10 mouse cellular contexts compared by ENCODE assay signal in the genomic region with DNA sequence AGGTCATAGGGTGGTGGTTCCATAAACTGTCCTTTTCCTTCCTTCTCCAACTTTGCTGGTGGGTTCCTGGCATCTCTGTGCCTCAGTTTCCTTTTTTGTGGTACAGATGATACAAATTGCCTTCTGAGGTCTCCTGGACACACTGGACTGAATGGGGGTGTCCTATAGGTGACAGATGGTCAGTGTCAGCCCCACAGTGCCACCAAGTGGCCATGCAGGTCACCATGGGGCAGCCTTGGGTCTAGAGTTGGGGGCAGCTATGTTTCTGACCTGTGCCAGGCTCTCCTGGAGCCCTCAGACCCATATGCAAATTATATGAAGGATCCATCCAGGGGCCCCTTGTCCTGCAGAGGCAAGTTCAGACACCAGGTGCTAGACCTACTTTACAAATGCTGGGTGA. TPM values are rescaled to one million over a fixed set of nuclear protein-coding genes. Genes with fewer than 3 reads are reported as not detected.
A peak's percentile ranks its signal among the peaks of the same experiment; 100 is the strongest.
DNase-seq lines count a peak whose midpoint lies in the region; ATAC-seq lines count a peak whose summit lies in the region.
"Had no signal": no experiment of that assay in that cellular context is flagged by ENCODE, and none has a peak within 500 bp of the region (broad histone marks: within the 10 kb centered on the region; RNA-seq: fewer than 3 reads in every experiment).

No protein-coding gene starts in this region.

- no peak overlapping the region for H3K27ac ChIP-seq in midbrain, embryonic 10.5 days (replicated peaks)
- H3K27ac ChIP-seq in midbrain, embryonic 14.5 days (replicated peaks; ENCODE audit: low read depth, low read length): no peak overlapping the region
- no peak overlapping the region for H3K27ac ChIP-seq in embryonic facial prominence, embryonic 12.5 days
- H3K27ac ChIP-seq: liver, embryonic 15.5 days had no signal

- DNase-seq in CD4-positive, CD25-positive, alpha-beta regulatory T cell, adult 2 months (ENCODE audit: low read depth, low spot score): peak; percentile 24
- DNase-seq in midbrain, embryonic 10.5 days (ENCODE audit: low spot score): peak; percentile 60
- no peak for DNase-seq in midbrain, embryonic 14.5 days
- DNase-seq in kidney, postnatal 36 days: peak; percentile 22 to 69
- DNase-seq in thymus, postnatal 25 days: peak; percentile 57
- no peak for DNase-seq in urinary bladder, postnatal 4 days (ENCODE audit: low spot score in 2 of 2)

- peaks cover 47% of the 10 kb centered on the region for H3K4me1 ChIP-seq in midbrain, embryonic 10.5 days
- H3K4me1 ChIP-seq in midbrain, embryonic 14.5 days (ENCODE audit: control insufficient read depth, insufficient read depth, low read length): peaks cover 32% of the 10 kb centered on the region
- peaks cover 44% of the 10 kb centered on the region for H3K4me1 ChIP-seq in embryonic facial prominence, embryonic 12.5 days
- H3K4me1 ChIP-seq: liver, embryonic 15.5 days had no signal

- no peak overlapping the region for H3K4me2 ChIP-seq in midbrain, embryonic 14.5 days (ENCODE audit: low read length)
- no peak overlapping the region for H3K4me2 ChIP-seq in embryonic facial prominence, embryonic 12.5 days (replicated peaks)
- H3K4me2 ChIP-seq: liver, embryonic 15.5 days had no signal

- ATAC-seq in CD4-positive, CD25-positive, alpha-beta regulatory T cell, adult 4 months: no peak
- no peak for ATAC-seq in midbrain, embryonic 14.5 days (ENCODE audit: low FRiP score, low TSS enrichment)
- peak; percentile 38; the same call in 1 of the 2 replicates for ATAC-seq in embryonic facial prominence, embryonic 12.5 days (ENCODE audit: insufficient number of reproducible peaks, insufficient read depth, low FRiP score, low TSS enrichment)

- no peaks in the 10 kb centered on the region for H3K9me3 ChIP-seq in midbrain, embryonic 10.5 days (replicated peaks)
- H3K9me3 ChIP-seq in midbrain, embryonic 14.5 days (ENCODE audit: control insufficient read depth, low read length): no peaks in the 10 kb centered on the region; the same call in 1 of the 2 replicates
- no peaks in the 10 kb centered on the region for H3K9me3 ChIP-seq in embryonic facial prominence, embryonic 12.5 days
- H3K9me3 ChIP-seq: liver, embryonic 15.5 days had no signal

- H3K9ac ChIP-seq in midbrain, embryonic 14.5 days (replicated peaks; ENCODE audit: low read length): no peak overlapping the region
- no peak overlapping the region for H3K9ac ChIP-seq in embryonic facial prominence, embryonic 12.5 days
- H3K9ac ChIP-seq: liver, embryonic 15.5 days had no signal

- H3K36me3 ChIP-seq in midbrain, embryonic 10.5 days: no peaks in the 10 kb centered on the region
- no peaks in the 10 kb centered on the region for H3K36me3 ChIP-seq in midbrain, embryonic 14.5 days (ENCODE audit: control insufficient read depth, insufficient read depth, low read length)
- no peaks in the 10 kb centered on the region for H3K36me3 ChIP-seq in embryonic facial prominence, embryonic 12.5 days
- H3K36me3 ChIP-seq: liver, embryonic 15.5 days had no signal

- H3K4me3 ChIP-seq in midbrain, embryonic 10.5 days: no peak overlapping the region
- no peak overlapping the region for H3K4me3 ChIP-seq in midbrain, embryonic 14.5 days (replicated peaks; ENCODE audit: low read depth, low read length)
- H3K4me3 ChIP-seq in embryonic facial prominence, embryonic 12.5 days: no peak overlapping the region
- H3K4me3 ChIP-seq: liver, embryonic 15.5 days had no signal

- peaks cover 27% of the 10 kb centered on the region for H3K27me3 ChIP-seq in midbrain, embryonic 10.5 days (ENCODE audit: low read depth, poor library complexity, severe bottlenecking)
- H3K27me3 ChIP-seq in midbrain, embryonic 14.5 days (ENCODE audit: control insufficient read depth, insufficient read depth, low read length): no peaks in the 10 kb centered on the region; the same call in 1 of the 2 replicates
- no peaks in the 10 kb centered on the region for H3K27me3 ChIP-seq in embryonic facial prominence, embryonic 12.5 days
- H3K27me3 ChIP-seq: liver, embryonic 15.5 days had no signal

RNA-seq across cellular contexts. Expression of a gene that starts 50.8 kb away (rescaled TPM):
- polyA plus RNA-seq in CD4-positive, CD25-positive, alpha-beta regulatory T cell, adult 4 months (2017; shearing (Covaris generic)): not detected
- not detected in 2 replicates for polyA plus RNA-seq in midbrain, embryonic 10.5 days (2016; fragmentation: Nextera tagmentation; extraction: Ambion mirVana)
- polyA plus RNA-seq in midbrain, embryonic 14.5 days (2014; fragmentation: Nextera tagmentation; extraction: Ambion mirVana): not detected in 2 replicates
- polyA plus RNA-seq in embryonic facial prominence, embryonic 12.5 days (2016; fragmentation: Nextera tagmentation; extraction: Ambion mirVana): not detected in 2 replicates
- polyA plus RNA-seq: liver, embryonic 15.5 days; stomach, embryonic 16.5 days had no signal

Comparison
In these comparisons a context has a peak if more than half of its experiments do, and no peak if none do; other contexts are left out.
1. DNase-seq: peak in CD4-positive, CD25-positive, alpha-beta regulatory T cell, adult 2 months (single experiment), midbrain, embryonic 10.5 days (single experiment), kidney, postnatal 36 days (2 of 2) and thymus, postnatal 25 days (single experiment); none in midbrain, embryonic 14.5 days (single experiment) and urinary bladder, postnatal 4 days (0 of 2).